Mouse (Mus musculus) kidney, embryonic 15.5 days (tissue): Measurements from ENCODE around the gene Dus3l. TPM values are rescaled to one million over a fixed set of nuclear protein-coding genes. Genes with fewer than 3 reads are reported as not detected.

Experiments
- ATAC-seq: fragments of 200-750 bp; cut with Nextera tagmentation; replicated peaks from 2 replicates; pipeline ENCODE4 v1.8.0; 2017; ENCODE audit warnings: moderate TSS enrichment; ENCODE audit not compliant: low FRiP score
- H3K27ac ChIP-seq: fragments of 300-500 bp; sonication (generic); 2 replicates; pipeline ENCODE4 v1.5.1; 2015; ENCODE audit warnings: mild to moderate bottlenecking, inconsistent platforms
- H3K27me3 ChIP-seq: fragments of 300-500 bp; sonication (generic); 2 replicates; pipeline ENCODE4 v1.6.1; 2015; ENCODE audit warnings: inconsistent platforms
- H3K36me3 ChIP-seq: fragments of 300-500 bp; sonication (generic); 2 replicates; pipeline ENCODE4 v1.6.1; 2015; ENCODE audit warnings: inconsistent platforms
- H3K4me1 ChIP-seq: fragments of 300-500 bp; sonication (generic); 2 replicates; pipeline ENCODE4 v1.6.1; 2015; ENCODE audit warnings: inconsistent platforms
- H3K4me2 ChIP-seq: fragments of 300-500 bp; sonication (generic); 2 replicates; pipeline ENCODE4 v1.6.1; 2015; ENCODE audit warnings: moderate library complexity, mild to moderate bottlenecking, inconsistent platforms
- H3K4me3 ChIP-seq: fragments of 300-500 bp; sonication (generic); replicated peaks from 2 replicates; pipeline ENCODE4 v1.5.1; 2015; ENCODE audit warnings: mild to moderate bottlenecking, inconsistent platforms
- H3K9ac ChIP-seq: fragments of 300-500 bp; sonication (generic); 2 replicates; pipeline ENCODE4 v1.6.1; 2015; ENCODE audit warnings: mild to moderate bottlenecking, inconsistent platforms
- H3K9me3 ChIP-seq: fragments of 300-500 bp; sonication (generic); replicated peaks from 2 replicates; pipeline ENCODE4 v1.6.1; 2016; ENCODE audit warnings: inconsistent platforms
- WGBS: fragments of 180-500 bp; shearing (Covaris S2); methylation state at CpG from one replicate; pipeline ENCODE4 v1.1.7; 2015; ENCODE audit warnings: mixed read lengths; 5-methylcytosine and 5-hydroxymethylcytosine counted together
- polyA plus RNA-seq: library from polyadenylated mRNA; unstranded; fragments of >200 nt; fragmentation: Nextera tagmentation; extraction: Ambion mirVana; gene quantifications from 2 replicates; pipeline ENCODE4 v1.2.1, GENCODE M21; 2015

The Dus3l gene
- polyA plus RNA-seq, 1 experiment from 2014 or later = 54.6 TPM

- no peaks in the 10 kb centered on the region for H3K27me3 ChIP-seq
- no peak within 1 kb of the TSS for H3K27ac ChIP-seq
- no peak within 1 kb of the TSS for H3K4me2 ChIP-seq
- no peak within 1 kb of the TSS for H3K4me3 ChIP-seq
- 91% methylated on average over 5 of the region's 5 CpGs for WGBS
- no peak within 1 kb of the TSS for H3K9ac ChIP-seq
- ATAC-seq = no peak
- peaks cover 52% of the 10 kb centered on the region for H3K36me3 ChIP-seq
- no peaks in the 10 kb centered on the region for H3K9me3 ChIP-seq
- peaks cover 7% of the 10 kb centered on the region for H3K4me1 ChIP-seq
Observed at GRCm38 (mm10) chr17:56769950-56770349, 5.4 kb downstream of the Dus3l start, which contains the start of gene Prr22. TSS of gene Prr22 (plus strand) at chr17:56770250.

- H3K27ac ChIP-seq = no peak overlapping the region
- 0 out of 2 replicates have a peak, but pooled peaks cover 6% of the 10 kb centered on the region for H3K4me1 ChIP-seq
- no peak for ATAC-seq
- 86% methylated on average over 11 of the region's 11 CpGs for WGBS
- peaks cover 12% of the 10 kb centered on the region for H3K36me3 ChIP-seq
- no peaks in the 10 kb centered on the region for H3K9me3 ChIP-seq
- no peak overlapping the region for H3K9ac ChIP-seq
- no peak overlapping the region for H3K4me3 ChIP-seq
- no peaks in the 10 kb centered on the region for H3K27me3 ChIP-seq
- H3K4me2 ChIP-seq = no peak overlapping the region
Observed at GRCm38 (mm10) chr17:56777568-56777967, 13.0 kb downstream of the Dus3l start.

GRCm38 (mm10) chr17:56778779-56779362 is 14.3 kb downstream of the Dus3l start:
- H3K4me1 ChIP-seq = 0 out of 2 replicates have a peak, but pooled peaks cover 6% of the 10 kb centered on the region
- WGBS = 32% methylated on average over 3 of the region's 3 CpGs
- H3K4me3 ChIP-seq = no peak overlapping the region
- peak; percentile 49; the same call in 1 of the 2 replicates for ATAC-seq
- no peaks in the 10 kb centered on the region for H3K9me3 ChIP-seq
- no peaks in the 10 kb centered on the region for H3K27me3 ChIP-seq
- no peak overlapping the region for H3K4me2 ChIP-seq
- peak overlapping the region; percentile 49 for H3K27ac ChIP-seq
- no peak overlapping the region for H3K9ac ChIP-seq
- H3K36me3 ChIP-seq = peaks cover 12% of the 10 kb centered on the region

GRCm38 (mm10) chr17:56780291-56780978 is 15.9 kb downstream of the Dus3l start:
- no peak overlapping the region for H3K4me3 ChIP-seq
- WGBS = 79% methylated on average over 13 of the region's 13 CpGs

GRCm38 (mm10) chr17:56788886-56789285 is 24.3 kb downstream of the Dus3l start:
- WGBS = 68% methylated on average over 3 of the region's 3 CpGs
- H3K9me3 ChIP-seq = no peaks in the 10 kb centered on the region
- H3K9ac ChIP-seq = no peak overlapping the region
- H3K4me1 ChIP-seq = no peaks in the 10 kb centered on the region
- H3K4me2 ChIP-seq = no peak overlapping the region
- no peaks in the 10 kb centered on the region for H3K27me3 ChIP-seq
- no peak for ATAC-seq
- H3K36me3 ChIP-seq = no peaks in the 10 kb centered on the region
- H3K4me3 ChIP-seq = no peak overlapping the region
- no peak overlapping the region for H3K27ac ChIP-seq

More at GRCm38 (mm10) chr17:56780291-56780978, 15.9 kb downstream of the Dus3l start:
- Histone ChIP-seq H3K27ac (no peak overlapping the region), H3K9ac (no peak overlapping the region), H3K4me2 (no peak overlapping the region), H3K36me3 (peaks cover 12% of the 10 kb centered on the region), H3K4me1 (0 out of 2 replicates have a peak, but pooled peaks cover 6% of the 10 kb centered on the region), H3K27me3 (no peaks in the 10 kb centered on the region), H3K9me3 (no peaks in the 10 kb centered on the region)
- ATAC-seq = 0 out of 2 replicates have a peak, but pooled peaks have one; percentile 20

- H3K9me3 ChIP-seq = no peaks in the 10 kb centered on the region
- no peaks in the 10 kb centered on the region for H3K27me3 ChIP-seq
- H3K36me3 ChIP-seq = no peaks in the 10 kb centered on the region
- H3K27ac ChIP-seq = no peak overlapping the region
- H3K4me2 ChIP-seq = no peak overlapping the region
- H3K4me1 ChIP-seq = no peaks in the 10 kb centered on the region
- no peak overlapping the region for H3K9ac ChIP-seq
- WGBS = 84% methylated on average over 6 of the region's 6 CpGs
- no peak overlapping the region for H3K4me3 ChIP-seq
- ATAC-seq = no peak
Observed at GRCm38 (mm10) chr17:56789286-56789685, 24.7 kb downstream of the Dus3l start.

GRCm38 (mm10) chr17:56792588-56792987 is 28.0 kb downstream of the Dus3l start:
- H3K27me3 ChIP-seq = no peaks in the 10 kb centered on the region
- H3K9me3 ChIP-seq = no peaks in the 10 kb centered on the region
- no peak overlapping the region for H3K4me3 ChIP-seq
- no peak overlapping the region for H3K4me2 ChIP-seq
- H3K27ac ChIP-seq = no peak overlapping the region
- H3K9ac ChIP-seq = no peak overlapping the region
- WGBS = 78% methylated on average over 3 of the region's 3 CpGs
- H3K36me3 ChIP-seq = no peaks in the 10 kb centered on the region
- ATAC-seq = no peak
- H3K4me1 ChIP-seq = no peaks in the 10 kb centered on the region

- no peak; the same call in 1 of the 2 replicates for ATAC-seq
- no peaks in the 10 kb centered on the region for H3K27me3 ChIP-seq
- H3K4me3 ChIP-seq = no peak overlapping the region
- H3K9me3 ChIP-seq = no peaks in the 10 kb centered on the region
- no peak overlapping the region for H3K9ac ChIP-seq
- no peak overlapping the region for H3K4me2 ChIP-seq
- WGBS = 75% methylated on average over 6 of the region's 6 CpGs
- H3K27ac ChIP-seq = no peak overlapping the region
- H3K4me1 ChIP-seq = no peaks in the 10 kb centered on the region
- no peaks in the 10 kb centered on the region for H3K36me3 ChIP-seq
Observed at GRCm38 (mm10) chr17:56793614-56794319, 29.2 kb downstream of the Dus3l start.

GRCm38 (mm10) chr17:56799276-56799675 is 34.7 kb downstream of the Dus3l start:
- Histone ChIP-seq H3K27ac (no peak overlapping the region), H3K4me3 (no peak overlapping the region), H3K36me3 (peaks cover 3% of the 10 kb centered on the region; the same call in 1 of the 2 replicates), H3K4me2 (no peak overlapping the region), H3K9me3 (no peaks in the 10 kb centered on the region), H3K9ac (no peak overlapping the region), H3K27me3 (no peaks in the 10 kb centered on the region), H3K4me1 (no peaks in the 10 kb centered on the region)
- 89% methylated on average over 3 of the region's 3 CpGs for WGBS
- no peak for ATAC-seq

- no peak for ATAC-seq
- Histone ChIP-seq H3K9me3 (no peaks in the 10 kb centered on the region), H3K4me3 (no peak overlapping the region), H3K36me3 (peaks cover 3% of the 10 kb centered on the region; the same call in 1 of the 2 replicates), H3K4me2 (no peak overlapping the region), H3K27ac (no peak overlapping the region), H3K4me1 (no peaks in the 10 kb centered on the region), H3K27me3 (no peaks in the 10 kb centered on the region), H3K9ac (no peak overlapping the region)
- WGBS = 81% methylated on average over 8 of the region's 8 CpGs
Observed at GRCm38 (mm10) chr17:56802065-56802464, 37.5 kb downstream of the Dus3l start.

GRCm38 (mm10) chr17:56804952-56805351 is 40.4 kb downstream of the Dus3l start:
- H3K27me3 ChIP-seq = no peaks in the 10 kb centered on the region
- H3K36me3 ChIP-seq = peaks cover 3% of the 10 kb centered on the region; the same call in 1 of the 2 replicates
- no peaks in the 10 kb centered on the region for H3K9me3 ChIP-seq
- H3K27ac ChIP-seq = no peak overlapping the region
- no peak overlapping the region for H3K9ac ChIP-seq
- ATAC-seq = no peak
- H3K4me1 ChIP-seq = peaks cover 2% of the 10 kb centered on the region
- no peak overlapping the region for H3K4me3 ChIP-seq
- 70% methylated on average over 5 of the region's 5 CpGs for WGBS
- no peak overlapping the region for H3K4me2 ChIP-seq

GRCm38 (mm10) chr17:56805784-56806183 is 41.2 kb downstream of the Dus3l start:
- peaks cover 3% of the 10 kb centered on the region; the same call in 1 of the 2 replicates for H3K36me3 ChIP-seq
- no peaks in the 10 kb centered on the region for H3K27me3 ChIP-seq
- no peak overlapping the region for H3K4me2 ChIP-seq
- no peak overlapping the region for H3K4me3 ChIP-seq
- no peak overlapping the region for H3K9ac ChIP-seq
- no peak overlapping the region for H3K27ac ChIP-seq
- no peaks in the 10 kb centered on the region for H3K9me3 ChIP-seq
- peaks cover 11% of the 10 kb centered on the region for H3K4me1 ChIP-seq
- ATAC-seq = no peak
- WGBS = 85% methylated on average over 1 of the region's 1 CpGs
